Mouse (Mus musculus) hindbrain, embryonic 15.5 days (tissue): Measurements from ENCODE around the gene Ccnf. TPM values are rescaled to one million over a fixed set of nuclear protein-coding genes. Genes with fewer than 3 reads are reported as not detected.

Experiments
- ATAC-seq: fragments of 200-750 bp; cut with Nextera tagmentation; 2 replicates; pipeline ENCODE4 v1.8.0; 2017; ENCODE audit warnings: low read depth, moderate number of reproducible peaks, moderate TSS enrichment; ENCODE audit not compliant: low FRiP score
- H3K27ac ChIP-seq: fragments of 300-500 bp; sonication (generic); replicated peaks from 2 replicates; pipeline ENCODE4 v1.5.1; 2015; ENCODE audit warnings: mild to moderate bottlenecking, inconsistent platforms
- H3K27me3 ChIP-seq: fragments of 300-500 bp; sonication (generic); 2 replicates; pipeline ENCODE4 v1.6.1; 2015; ENCODE audit warnings: control low read depth, inconsistent platforms
- H3K36me3 ChIP-seq: fragments of 300-500 bp; sonication (generic); 2 replicates; pipeline ENCODE4 v1.6.1; 2015; ENCODE audit warnings: control low read depth, inconsistent platforms
- H3K4me1 ChIP-seq: fragments of 300-500 bp; sonication (generic); replicated peaks from 2 replicates; pipeline ENCODE4 v1.6.1; 2015; ENCODE audit warnings: control low read depth, inconsistent platforms
- H3K4me2 ChIP-seq: fragments of 300-500 bp; sonication (generic); 2 replicates; pipeline ENCODE4 v1.6.1; 2015; ENCODE audit warnings: moderate library complexity, mild to moderate bottlenecking, inconsistent platforms
- H3K4me3 ChIP-seq: fragments of 300-500 bp; sonication (generic); 2 replicates; pipeline ENCODE4 v1.5.1; 2015; ENCODE audit warnings: mild to moderate bottlenecking, inconsistent platforms
- H3K9ac ChIP-seq: fragments of 300-500 bp; sonication (generic); 2 replicates; pipeline ENCODE4 v1.6.1; 2015; ENCODE audit warnings: inconsistent platforms
- H3K9me3 ChIP-seq: fragments of 300-500 bp; sonication (generic); 2 replicates; pipeline ENCODE4 v1.6.1; 2016; ENCODE audit warnings: control low read depth, inconsistent platforms
- WGBS: fragments of 180-500 bp; shearing (Covaris S2); methylation state at CpG from one replicate; pipeline ENCODE4 v1.1.7; 2015; 5-methylcytosine and 5-hydroxymethylcytosine counted together
- polyA plus RNA-seq: library from polyadenylated mRNA; unstranded; fragments of >200 nt; fragmentation: Nextera tagmentation; extraction: Ambion mirVana; gene quantifications from 2 replicates; pipeline ENCODE4 v1.2.1, GENCODE M21; 2015

The Ccnf gene
- polyA plus RNA-seq, 1 experiment from 2014 or later, result 18.7 TPM

GRCm38 (mm10) chr17:24206451-24207351 lies 44.6 kb downstream of the Ccnf start:
- 4% methylated on average over 62 of the region's 62 CpGs for WGBS
- peak; percentile 17 for ATAC-seq
- no peaks in the 10 kb centered on the region for H3K9me3 ChIP-seq
- H3K36me3 ChIP-seq, result no peaks in the 10 kb centered on the region
- H3K4me1 ChIP-seq, result peaks cover 95% of the 10 kb centered on the region
- H3K4me2 ChIP-seq, result peak overlapping the region; percentile 93
- H3K27ac ChIP-seq, result peak overlapping the region; percentile 80
- H3K4me3 ChIP-seq, result peak overlapping the region; percentile 81
- H3K27me3 ChIP-seq, result no peaks in the 10 kb centered on the region
- H3K9ac ChIP-seq, result peak overlapping the region; percentile 81

GRCm38 (mm10) chr17:24205908-24206361 lies 45.3 kb downstream of the Ccnf start:
- no peaks in the 10 kb centered on the region for H3K27me3 ChIP-seq
- H3K4me1 ChIP-seq, result peaks cover 92% of the 10 kb centered on the region
- H3K36me3 ChIP-seq, result no peaks in the 10 kb centered on the region
- peak overlapping the region; percentile 80 for H3K27ac ChIP-seq
- peak overlapping the region; percentile 81 for H3K4me3 ChIP-seq
- H3K9me3 ChIP-seq, result no peaks in the 10 kb centered on the region
- peak overlapping the region; percentile 81 for H3K9ac ChIP-seq
- 5% methylated on average over 15 of the region's 15 CpGs for WGBS
- ATAC-seq, result peak; percentile 16; the same call in 1 of the 2 replicates
- peak overlapping the region; percentile 93 for H3K4me2 ChIP-seq

GRCm38 (mm10) chr17:24205284-24205888 lies 45.9 kb downstream of the Ccnf start, which contains the start of gene Tbc1d24:
TSS of gene Tbc1d24 (minus strand) at chr17:24205562.
- Histone ChIP-seq H3K4me3 (peak within 1 kb of the TSS; percentile 81), H3K9ac (peak within 1 kb of the TSS; percentile 81), H3K4me2 (peak within 1 kb of the TSS; percentile 93), H3K27ac (peak within 1 kb of the TSS; percentile 80), H3K4me1 (peaks cover 86% of the 10 kb centered on the region), H3K27me3 (no peaks in the 10 kb centered on the region), H3K36me3 (no peaks in the 10 kb centered on the region), H3K9me3 (no peaks in the 10 kb centered on the region)
- WGBS, result under 1% methylated on average over 63 of the region's 65 CpGs
- ATAC-seq, result peak; percentile 74

- H3K27me3 ChIP-seq, result no peaks in the 10 kb centered on the region
- no peaks in the 10 kb centered on the region for H3K36me3 ChIP-seq
- 12% methylated on average over 7 of the region's 7 CpGs for WGBS
- H3K4me2 ChIP-seq, result peak overlapping the region; percentile 93
- H3K4me3 ChIP-seq, result peak overlapping the region; percentile 81
- H3K27ac ChIP-seq, result peak overlapping the region; percentile 67
- peaks cover 85% of the 10 kb centered on the region for H3K4me1 ChIP-seq
- H3K9ac ChIP-seq, result peak overlapping the region; percentile 81
- ATAC-seq, result no peak
- H3K9me3 ChIP-seq, result no peaks in the 10 kb centered on the region
These were observed 46.4 kb downstream of the Ccnf start for GRCm38 (mm10) chr17:24204846-24205245.

GRCm38 (mm10) chr17:24203611-24204534 lies 47.4 kb downstream of the Ccnf start:
- Histone ChIP-seq H3K4me3 (peak overlapping the region; percentile 81), H3K4me2 (peak overlapping the region; percentile 93), H3K4me1 (peaks cover 78% of the 10 kb centered on the region), H3K27ac (no peak overlapping the region; the same call in 1 of the 2 replicates), H3K27me3 (no peaks in the 10 kb centered on the region), H3K9me3 (no peaks in the 10 kb centered on the region), H3K9ac (peak overlapping the region; percentile 0; the same call in 1 of the 2 replicates), H3K36me3 (no peaks in the 10 kb centered on the region)
- 71% methylated on average over 3 of the region's 3 CpGs for WGBS
- no peak for ATAC-seq

GRCm38 (mm10) chr17:24203068-24203467 lies 48.2 kb downstream of the Ccnf start:
- H3K27me3 ChIP-seq, result no peaks in the 10 kb centered on the region
- H3K9ac ChIP-seq, result no peak overlapping the region
- WGBS, result 38% methylated on average over 4 of the region's 4 CpGs
- no peak overlapping the region for H3K27ac ChIP-seq
- H3K9me3 ChIP-seq, result no peaks in the 10 kb centered on the region
- no peak for ATAC-seq
- H3K36me3 ChIP-seq, result no peaks in the 10 kb centered on the region
- H3K4me1 ChIP-seq, result peaks cover 70% of the 10 kb centered on the region
- no peak overlapping the region for H3K4me3 ChIP-seq
- peak overlapping the region; percentile 93 for H3K4me2 ChIP-seq

GRCm38 (mm10) chr17:24201092-24201491 lies 50.2 kb downstream of the Ccnf start:
- Histone ChIP-seq H3K27me3 (no peaks in the 10 kb centered on the region), H3K4me3 (no peak overlapping the region), H3K27ac (no peak overlapping the region), H3K9me3 (no peaks in the 10 kb centered on the region), H3K9ac (no peak overlapping the region), H3K4me1 (peaks cover 54% of the 10 kb centered on the region), H3K4me2 (no peak overlapping the region), H3K36me3 (no peaks in the 10 kb centered on the region)
- no peak for ATAC-seq
- 85% methylated on average over 4 of the region's 4 CpGs for whole genome bisulfite sequencing

- 69% methylated on average over 4 of the region's 4 CpGs for WGBS
- no peak overlapping the region for H3K9ac ChIP-seq
- no peaks in the 10 kb centered on the region for H3K27me3 ChIP-seq
- H3K27ac ChIP-seq, result no peak overlapping the region
- H3K9me3 ChIP-seq, result no peaks in the 10 kb centered on the region
- H3K36me3 ChIP-seq, result no peaks in the 10 kb centered on the region
- H3K4me1 ChIP-seq, result peaks cover 46% of the 10 kb centered on the region
- H3K4me2 ChIP-seq, result no peak overlapping the region
- ATAC-seq, result no peak
- no peak overlapping the region for H3K4me3 ChIP-seq
These were observed 51.5 kb downstream of the Ccnf start for GRCm38 (mm10) chr17:24199741-24200140.

GRCm38 (mm10) chr17:24199252-24199651 lies 52.0 kb downstream of the Ccnf start:
- Histone ChIP-seq H3K4me1 (peaks cover 41% of the 10 kb centered on the region), H3K36me3 (no peaks in the 10 kb centered on the region), H3K4me2 (no peak overlapping the region), H3K4me3 (no peak overlapping the region), H3K9me3 (no peaks in the 10 kb centered on the region), H3K27me3 (no peaks in the 10 kb centered on the region), H3K9ac (no peak overlapping the region), H3K27ac (no peak overlapping the region)
- ATAC-seq, result no peak
- WGBS, result 84% methylated on average over 4 of the region's 4 CpGs

- no peak overlapping the region for H3K4me3 ChIP-seq
- no peaks in the 10 kb centered on the region for H3K36me3 ChIP-seq
- H3K27me3 ChIP-seq, result no peaks in the 10 kb centered on the region
- H3K27ac ChIP-seq, result no peak overlapping the region
- peaks cover 21% of the 10 kb centered on the region for H3K4me1 ChIP-seq
- no peak overlapping the region for H3K9ac ChIP-seq
- 66% methylated on average over 15 of the region's 15 CpGs for WGBS
- no peak overlapping the region for H3K4me2 ChIP-seq
- H3K9me3 ChIP-seq, result no peaks in the 10 kb centered on the region
- no peak for ATAC-seq
These were observed 54.1 kb downstream of the Ccnf start for GRCm38 (mm10) chr17:24197032-24197824.

GRCm38 (mm10) chr17:24195349-24195748 lies 55.9 kb downstream of the Ccnf start:
- H3K27ac ChIP-seq, result no peak overlapping the region
- no peak overlapping the region for H3K4me3 ChIP-seq
- H3K4me2 ChIP-seq, result no peak overlapping the region
- no peaks in the 10 kb centered on the region for H3K9me3 ChIP-seq
- H3K9ac ChIP-seq, result no peak overlapping the region
- no peak for ATAC-seq
- no peaks in the 10 kb centered on the region for H3K27me3 ChIP-seq
- 62% methylated on average over 2 of the region's 2 CpGs for WGBS
- H3K4me1 ChIP-seq, result peaks cover 10% of the 10 kb centered on the region
- no peaks in the 10 kb centered on the region for H3K36me3 ChIP-seq
